Mouse (Mus musculus): ENCODE measurements at regions not wholly inside any gene's neighbourhood (a gene's known extent, or its start where the extent isn't known, plus 50 kb on each side); places are given as distances from the start of the nearest gene placed in this dataset.

- in situ Hi-C loops (cut with MboI; ENCODE audit: unreplicated experiment in 2 of 2): loop anchor here in 1 of 2 experiments (25.0 kb wide), 1 partner anchor 259 kb away; the partner anchor contains the start of gene Bex2
These were observed 51.6 kb downstream of the Bex3 start for GRCm38 (mm10) chrX:136321692-136322091.

GRCm38 (mm10) chrX:136365809-136366208 lies 95.8 kb downstream of the Bex3 start:
- in situ Hi-C loops (cut with MboI; ENCODE audit: unreplicated experiment in 2 of 2): no loop called here
